Mouse (Mus musculus) gastrocnemius, adult 18-20 months (tissue): ENCODE measurements at regions not wholly inside any gene's neighbourhood (a gene's known extent, or its start where the extent isn't known, plus 50 kb on each side); places are given as distances from the start of the nearest gene placed in this dataset.

ENCODE experiments used
- DNase-seq: peaks from one replicate; pipeline ENCODE4 v3.0.0; 2021; ENCODE audit warnings: low spot score

DNA sequence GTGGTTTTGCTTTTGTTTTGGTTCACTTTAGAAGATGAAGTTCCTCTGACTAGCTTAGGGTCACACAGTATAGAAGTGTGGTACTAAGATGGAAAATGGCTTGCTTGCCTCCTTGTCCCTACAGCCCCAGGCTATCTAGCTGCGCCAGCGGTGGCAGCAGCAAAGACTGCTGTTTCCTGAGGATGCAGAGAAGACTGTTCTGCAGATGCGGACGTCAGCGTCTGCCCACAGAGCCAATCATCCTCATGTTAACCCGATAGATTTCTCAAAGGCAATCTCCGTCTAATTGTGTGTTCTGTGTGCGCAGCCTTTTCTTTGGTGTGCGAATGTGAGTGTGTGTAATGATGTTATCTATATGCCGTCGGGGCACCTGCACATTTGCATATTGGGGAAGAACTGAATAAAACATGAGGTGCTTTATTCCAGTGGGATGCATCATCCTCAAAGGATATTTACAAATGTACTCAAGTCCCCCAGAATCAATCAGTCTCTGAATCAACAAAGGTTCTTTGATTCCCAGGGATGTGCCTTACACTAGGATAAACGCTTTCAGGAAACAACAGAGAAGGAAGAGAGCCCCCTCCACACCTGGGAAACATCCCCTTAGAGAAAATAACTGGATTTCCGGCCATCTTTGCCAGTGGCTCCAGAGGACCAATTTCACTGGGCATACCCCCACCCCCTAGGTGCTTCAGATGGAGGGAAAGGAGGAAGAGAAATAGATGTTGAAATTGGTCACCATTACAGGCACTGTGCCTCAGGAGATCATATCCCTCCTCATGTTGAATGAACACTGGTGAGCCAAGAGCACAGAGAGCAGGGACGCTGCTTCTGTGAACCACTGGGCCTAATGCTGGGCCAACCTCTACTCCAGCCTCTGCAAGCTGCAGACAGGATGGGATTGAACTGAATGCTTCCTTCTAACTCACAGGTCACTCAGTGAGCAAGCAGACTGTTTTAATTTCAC, 409.7 kb upstream of the Plxna2 start:
- DNase-seq, result no peak

DNA sequence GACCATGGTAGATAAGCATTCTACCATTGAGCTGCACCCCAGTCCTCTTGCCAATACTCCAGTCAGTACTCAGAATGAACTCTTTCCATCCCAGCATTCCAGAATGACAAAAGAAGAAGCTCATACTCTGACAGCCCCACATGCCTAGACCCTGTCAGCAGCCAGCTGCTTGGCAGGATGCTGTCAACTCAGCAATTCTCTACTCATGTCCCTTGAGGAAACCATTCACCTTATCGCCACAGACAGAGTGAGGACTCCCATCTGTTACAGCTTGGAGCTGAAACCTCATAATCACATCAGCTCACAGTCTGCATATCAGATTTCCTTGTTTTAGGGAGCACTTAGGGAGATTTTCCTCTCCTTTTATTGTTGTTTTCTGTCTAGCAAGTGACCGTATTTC, 420.5 kb upstream of the Plxna2 start:
- no peak for DNase-seq

DNA sequence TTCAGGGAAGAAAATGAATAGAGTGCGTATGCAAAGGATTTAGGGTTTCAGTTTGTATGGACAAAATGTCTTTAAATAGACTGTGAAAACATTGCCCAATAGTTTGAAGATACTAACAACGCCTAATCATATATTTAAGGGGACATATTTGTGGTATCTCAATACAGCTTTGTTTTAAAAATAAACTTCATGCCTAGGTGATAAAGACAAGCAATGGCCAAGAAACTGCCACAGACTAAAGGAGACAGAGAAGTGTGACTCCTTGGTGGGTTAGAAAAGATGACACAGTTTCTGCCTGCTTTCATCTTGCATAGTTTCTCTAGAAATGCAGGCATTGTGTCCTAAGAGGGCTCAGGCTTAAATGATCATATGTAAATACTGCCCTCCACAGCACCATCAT, 435.7 kb upstream of the Plxna2 start:
- DNase-seq, result no peak

DNA sequence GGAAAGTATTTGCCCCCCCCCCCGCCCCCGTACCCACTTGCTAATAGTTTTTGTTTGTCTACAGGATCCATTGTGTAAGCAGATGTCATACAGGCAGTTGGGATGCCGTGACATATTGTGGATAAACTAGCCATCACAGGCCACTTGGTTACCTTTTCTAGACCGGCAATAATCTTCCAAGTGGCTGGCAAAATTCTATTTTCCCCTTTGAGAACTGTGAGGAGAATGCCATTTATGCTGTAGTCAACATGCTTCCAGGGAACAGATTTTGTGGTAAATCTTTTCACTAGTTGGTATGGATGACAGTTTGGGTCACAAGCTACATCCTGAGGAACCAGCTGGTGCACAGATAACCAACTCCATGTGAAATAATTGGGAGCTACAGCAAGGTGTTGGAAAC, 456.5 kb upstream of the Plxna2 start:
- no peak for DNase-seq

DNA sequence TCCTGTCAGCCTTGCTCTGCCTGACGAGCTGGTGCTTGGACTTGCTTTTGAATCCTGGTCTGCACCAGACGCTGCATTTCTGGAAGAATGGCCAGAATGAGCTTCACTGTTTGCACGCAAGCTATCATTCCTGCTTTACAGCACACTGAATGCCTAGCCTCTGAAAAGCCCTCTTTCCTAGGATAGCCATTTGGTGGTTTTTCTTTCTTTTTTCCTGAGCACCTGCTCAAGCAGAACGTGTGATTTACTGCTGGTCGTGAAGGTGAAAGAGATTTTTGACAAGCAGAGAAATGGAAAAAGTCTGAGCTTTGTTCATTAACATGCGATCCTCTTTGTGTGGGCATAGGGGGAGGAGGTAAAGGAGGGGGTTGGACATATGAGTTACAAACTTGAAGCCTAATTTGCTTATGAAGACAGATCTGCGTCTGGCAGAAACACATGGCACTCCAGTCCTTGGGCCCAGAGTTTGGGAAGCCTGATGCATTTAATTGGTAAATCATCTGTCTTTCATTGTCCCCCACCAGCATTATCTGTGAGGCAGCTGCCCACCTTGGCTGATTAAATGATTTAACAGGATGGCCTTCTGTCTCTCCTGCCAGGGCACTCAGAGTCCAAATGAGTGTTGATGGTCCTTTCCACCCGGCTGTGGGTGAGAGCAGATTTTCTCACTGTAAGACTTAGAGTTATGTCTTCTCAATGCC, 457.1 kb upstream of the Plxna2 start:
- DNase-seq, result no peak

DNA sequence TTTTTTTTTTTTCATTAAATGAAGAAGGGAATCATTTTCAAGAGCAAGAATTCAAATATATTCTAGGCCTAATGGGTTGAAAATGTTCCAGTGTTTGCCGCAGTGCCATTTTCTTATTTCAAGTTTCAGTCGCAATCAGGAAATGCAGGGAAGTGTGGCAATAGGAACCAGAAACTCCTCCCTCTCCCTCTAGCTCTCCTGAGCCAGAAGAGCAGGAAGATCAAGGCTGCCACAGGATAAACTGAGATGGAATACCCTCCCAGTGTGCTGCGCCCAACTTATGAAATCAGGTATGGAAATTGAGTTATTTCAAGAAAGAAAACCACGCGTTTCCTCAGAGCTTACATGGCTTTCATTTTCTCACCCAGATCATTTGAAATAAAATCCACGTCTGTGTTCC, 460.8 kb upstream of the Plxna2 start:
- DNase-seq, result no peak

DNA sequence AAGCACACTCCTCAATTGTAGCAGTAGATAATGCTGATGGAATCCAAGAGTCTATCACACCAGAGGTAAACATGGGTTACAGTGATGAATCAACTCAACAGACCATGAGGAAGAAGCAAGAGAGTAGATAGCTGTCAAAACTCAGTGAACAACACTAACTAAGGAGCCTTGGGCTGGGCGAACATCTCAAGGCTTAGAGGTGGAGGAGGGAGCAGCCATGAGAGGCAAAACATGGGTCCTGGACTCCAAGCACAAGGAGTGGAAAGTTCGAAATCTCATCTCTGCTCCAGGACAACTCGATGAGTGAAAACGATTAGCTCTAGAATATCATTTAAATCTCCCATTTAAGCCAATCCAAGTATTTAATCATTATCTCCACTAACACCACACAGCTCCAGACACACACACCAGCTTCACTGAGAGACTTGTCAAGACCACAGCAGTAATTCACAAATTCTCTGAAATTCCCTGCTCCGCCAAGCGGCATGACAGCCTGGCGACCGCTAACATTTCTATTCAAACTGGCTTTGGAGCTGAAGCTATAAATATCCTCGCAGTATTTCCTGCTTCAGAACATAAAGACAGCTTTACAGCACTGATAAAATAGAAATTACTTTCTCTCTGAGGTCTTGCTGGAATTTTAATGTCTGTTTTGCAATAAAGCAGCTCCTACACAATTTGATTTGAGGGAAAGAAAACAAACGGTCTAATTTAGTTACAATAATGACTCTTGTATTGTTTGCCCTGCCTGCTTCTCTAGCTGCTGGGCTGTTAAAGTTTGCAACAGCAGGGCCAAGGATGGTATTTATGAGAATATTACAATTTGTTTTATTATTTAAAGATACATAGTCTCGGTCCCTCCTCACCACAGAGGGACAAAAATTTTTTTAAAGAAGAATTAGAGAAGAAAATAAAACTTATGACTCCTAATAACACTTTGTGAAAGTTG, 469.3 kb upstream of the Plxna2 start:
- no peak for DNase-seq

DNA sequence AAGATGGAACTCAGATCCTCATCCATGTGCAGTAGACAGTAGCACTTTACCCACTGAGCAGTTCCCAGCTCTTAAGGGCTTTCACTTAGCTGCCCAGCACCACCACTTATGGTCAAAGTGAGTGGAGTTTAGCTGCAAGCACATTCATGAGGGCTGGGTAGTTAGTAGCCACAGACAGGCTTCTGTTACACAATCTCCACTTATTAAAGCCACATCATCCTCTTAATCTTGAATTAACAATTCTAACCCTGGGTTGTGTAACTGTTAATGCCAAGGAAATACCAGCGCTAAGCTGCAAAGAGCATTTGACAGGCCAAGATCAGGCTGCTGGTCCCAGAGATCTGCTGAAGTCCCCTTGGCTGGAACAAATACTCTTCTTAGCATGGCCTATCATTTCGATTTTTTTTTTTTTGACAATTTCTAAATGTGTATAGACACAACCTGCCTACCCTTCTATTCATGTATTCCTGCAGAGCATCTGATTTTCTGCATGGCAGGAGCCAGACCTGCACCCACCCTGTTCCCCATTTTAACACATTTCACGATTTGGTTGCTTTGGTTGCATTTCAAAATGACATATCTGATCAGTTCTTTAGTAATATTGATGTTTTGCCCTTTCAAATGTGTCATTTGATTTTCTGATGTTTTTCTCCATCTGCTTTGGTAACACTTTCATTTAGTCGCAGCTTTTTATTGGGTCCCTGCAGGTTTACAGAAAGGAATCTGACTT, 500.2 kb upstream of the Plxna2 start:
- no peak for DNase-seq

DNA sequence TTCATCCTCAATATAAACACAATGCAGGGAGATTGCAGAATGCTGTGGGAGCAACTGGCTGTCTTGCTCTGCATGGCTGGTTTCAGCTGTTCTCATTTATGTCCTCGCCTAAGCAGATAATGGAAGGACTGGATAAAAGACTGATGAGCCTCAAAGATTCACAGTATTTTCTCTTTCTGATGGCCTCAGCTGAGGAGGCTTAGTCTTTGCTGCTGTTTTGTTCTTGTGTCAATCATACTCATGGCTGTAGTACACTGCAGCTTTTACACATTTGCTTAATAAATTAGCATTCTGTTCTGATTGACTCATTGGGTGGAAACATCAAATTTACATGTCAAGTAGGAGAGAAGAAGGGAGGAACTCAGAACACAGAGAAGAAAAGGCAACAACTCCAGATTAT, 503.6 kb upstream of the Plxna2 start:
- DNase-seq, result no peak

DNA sequence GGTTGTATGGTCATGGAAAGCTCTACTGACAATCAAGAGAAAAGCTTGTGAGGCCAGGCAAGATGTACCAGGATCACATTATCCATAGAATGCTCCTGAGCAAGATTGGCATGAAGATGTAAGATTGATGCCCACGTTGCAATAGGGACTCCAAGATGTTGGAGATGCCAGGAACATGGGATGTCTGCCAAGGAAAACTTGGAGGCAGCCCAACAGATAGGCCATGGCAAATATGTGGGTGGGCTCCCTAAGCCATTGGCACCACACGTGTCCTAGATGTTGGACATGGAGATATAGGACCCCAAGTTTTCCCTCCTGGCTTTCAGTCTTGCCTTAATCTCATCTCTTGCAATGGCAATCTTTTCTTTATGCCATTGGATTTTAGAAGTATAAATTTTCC, 506.1 kb upstream of the Plxna2 start:
- DNase-seq, result no peak

DNA sequence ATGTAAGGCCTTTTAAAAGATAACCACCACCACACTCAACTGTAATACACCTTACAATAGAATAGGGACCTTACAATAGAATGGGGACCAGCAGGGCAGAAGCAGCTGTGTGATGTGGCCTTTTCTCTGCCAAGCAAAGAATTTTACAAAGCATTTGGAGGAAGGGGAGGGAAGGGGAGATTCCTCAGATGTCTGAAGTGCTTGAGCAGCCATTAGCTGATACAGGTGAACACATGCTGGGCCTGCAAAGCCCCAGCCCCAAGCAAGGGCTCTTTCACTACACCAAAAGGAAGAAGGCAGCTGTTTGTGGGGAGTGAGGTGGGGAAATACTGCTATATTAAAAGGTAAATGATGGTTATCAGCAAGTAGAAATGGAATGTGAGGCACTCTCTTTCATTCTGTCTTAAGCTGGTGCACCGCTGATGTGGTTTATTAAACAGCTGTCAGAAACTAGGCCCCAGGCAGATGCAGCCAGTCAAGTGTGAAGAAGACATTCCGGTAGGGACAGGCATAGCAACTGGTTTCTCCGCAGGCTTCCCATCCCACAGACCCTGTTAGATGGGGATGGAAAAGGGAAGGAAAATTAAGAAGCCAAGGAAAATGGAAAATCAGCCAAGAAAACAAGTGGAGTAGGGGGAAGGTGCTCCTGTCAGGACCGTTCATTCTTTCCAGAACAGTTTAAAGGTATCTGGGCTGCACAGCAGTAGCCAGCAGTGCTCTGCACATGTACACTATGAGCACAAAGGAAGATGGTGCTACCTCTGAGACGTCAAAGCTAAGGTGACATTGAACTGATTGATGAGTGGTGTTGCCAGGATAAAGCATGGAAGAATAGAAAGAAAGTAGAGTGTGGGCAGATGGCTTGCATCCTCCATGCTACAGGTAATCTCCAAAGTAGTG, 508.6 kb upstream of the Plxna2 start:
- no peak for DNase-seq

DNA sequence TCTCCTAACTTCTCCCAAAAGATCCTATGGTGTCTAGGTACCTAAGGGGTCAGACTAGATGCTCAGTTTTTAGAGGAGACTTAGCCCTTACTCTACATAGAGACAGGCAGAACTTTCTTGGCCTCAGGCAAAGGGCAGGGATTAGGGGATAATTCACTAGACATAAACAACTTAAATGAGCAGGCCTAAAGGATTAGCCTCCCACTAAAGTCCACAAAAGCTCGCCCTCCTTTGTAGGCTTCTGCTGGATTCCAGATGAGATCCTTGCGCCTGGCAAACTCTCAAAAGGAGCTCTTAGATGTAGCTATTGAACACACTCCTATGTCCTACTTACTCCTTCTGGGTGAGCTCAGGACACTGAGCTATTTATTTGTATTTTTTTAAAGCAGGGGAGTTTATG, 509.9 kb upstream of the Plxna2 start:
- DNase-seq, result no peak

DNA sequence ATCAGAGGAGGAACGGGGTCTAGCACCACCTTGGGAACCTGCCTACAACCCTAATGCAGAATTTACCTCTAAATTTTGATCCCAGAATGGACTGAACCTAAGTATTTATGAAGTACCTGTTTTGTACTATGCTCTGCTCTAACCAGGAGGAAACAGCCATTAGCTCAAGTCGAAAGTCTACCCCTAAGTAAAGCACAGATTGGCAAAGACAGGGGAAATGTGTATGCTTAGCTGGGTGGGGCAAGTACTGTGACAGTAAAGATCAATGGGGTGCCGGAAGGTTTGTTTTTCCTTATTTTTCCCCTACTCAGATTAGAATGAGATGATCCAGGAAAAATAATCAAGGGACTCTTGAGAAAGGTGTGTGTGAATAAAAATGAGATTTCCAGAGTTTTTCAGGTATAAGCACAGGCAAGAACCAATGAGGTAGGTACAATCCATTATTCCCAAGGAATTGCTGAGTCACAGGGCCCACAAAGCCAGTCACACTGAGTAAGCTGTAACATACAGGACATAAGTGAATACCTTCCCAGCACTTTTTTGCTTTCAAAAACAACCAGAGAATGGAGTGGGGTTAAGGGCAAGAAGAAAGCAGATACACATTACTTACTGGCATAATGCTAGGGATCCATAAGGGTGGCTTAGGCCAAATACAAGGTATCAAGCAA, 510.6 kb upstream of the Plxna2 start:
- DNase-seq, result no peak

DNA sequence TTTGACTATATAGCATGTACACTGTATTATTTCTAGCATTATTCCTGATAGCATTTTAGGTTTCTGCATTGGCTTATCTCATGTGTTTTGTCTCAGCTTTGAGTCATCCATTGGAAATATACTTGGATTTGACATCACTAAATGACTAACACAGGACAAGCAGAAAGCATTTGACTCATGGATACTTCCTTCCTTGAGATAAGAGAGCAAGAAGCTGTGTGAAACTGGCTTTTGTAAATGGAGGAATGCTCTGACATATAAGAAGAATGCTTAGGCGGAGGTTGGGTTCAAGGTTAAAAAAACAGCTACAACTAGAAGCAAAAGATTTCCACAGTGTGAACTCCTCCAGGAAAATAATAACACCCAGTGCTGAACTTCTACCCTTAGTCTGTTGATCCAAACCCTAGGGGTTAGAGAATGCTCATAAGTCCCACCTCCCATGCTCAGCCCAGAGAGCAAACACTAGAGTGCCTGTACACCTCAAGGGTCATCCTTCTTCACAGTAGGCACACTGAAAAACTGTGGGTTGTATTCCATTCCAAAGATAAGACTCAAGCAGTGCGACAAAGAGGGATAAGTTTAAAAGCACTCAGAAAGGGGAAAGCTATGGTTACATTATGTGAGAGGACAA, 528.0 kb upstream of the Plxna2 start:
- no peak for DNase-seq

DNA sequence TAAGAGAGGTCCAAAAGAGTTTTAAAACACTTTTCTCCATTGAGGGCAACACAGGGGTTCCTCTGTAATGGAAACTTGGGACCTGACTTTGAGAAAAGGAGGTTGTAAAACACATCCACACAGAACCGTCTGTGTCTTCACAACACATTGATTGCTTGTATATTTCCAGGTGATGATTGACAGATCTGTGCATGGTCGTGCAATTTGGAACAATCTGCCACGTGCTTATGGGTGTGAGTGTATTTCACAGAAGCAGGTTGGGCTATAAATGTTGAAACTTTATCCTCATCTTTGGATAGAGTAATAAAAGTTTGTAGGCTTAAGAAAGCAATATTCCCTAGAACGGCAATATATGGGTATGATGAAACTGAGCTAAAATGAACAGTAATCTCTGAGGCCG, 559.5 kb upstream of the Plxna2 start:
- DNase-seq, result no peak

DNA sequence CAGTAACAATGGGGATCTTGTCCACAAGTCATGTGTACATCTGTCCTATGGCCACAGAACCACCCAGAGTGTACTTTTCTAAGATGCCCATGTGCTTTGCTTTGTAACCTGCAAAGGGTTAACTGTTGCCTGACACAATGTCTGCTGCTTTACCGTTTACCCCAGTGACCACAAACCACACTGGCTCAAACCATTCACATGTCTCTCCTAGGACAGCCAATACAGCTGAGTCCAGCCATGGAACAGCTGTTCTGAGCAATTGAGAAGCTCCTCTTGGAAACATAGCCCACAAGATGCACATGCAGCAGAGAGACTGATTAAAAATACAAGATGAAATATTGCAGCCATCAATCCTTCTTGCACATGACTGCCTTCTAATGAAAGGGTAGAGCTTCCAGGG, 561.5 kb upstream of the Plxna2 start:
- DNase-seq, result no peak

DNA sequence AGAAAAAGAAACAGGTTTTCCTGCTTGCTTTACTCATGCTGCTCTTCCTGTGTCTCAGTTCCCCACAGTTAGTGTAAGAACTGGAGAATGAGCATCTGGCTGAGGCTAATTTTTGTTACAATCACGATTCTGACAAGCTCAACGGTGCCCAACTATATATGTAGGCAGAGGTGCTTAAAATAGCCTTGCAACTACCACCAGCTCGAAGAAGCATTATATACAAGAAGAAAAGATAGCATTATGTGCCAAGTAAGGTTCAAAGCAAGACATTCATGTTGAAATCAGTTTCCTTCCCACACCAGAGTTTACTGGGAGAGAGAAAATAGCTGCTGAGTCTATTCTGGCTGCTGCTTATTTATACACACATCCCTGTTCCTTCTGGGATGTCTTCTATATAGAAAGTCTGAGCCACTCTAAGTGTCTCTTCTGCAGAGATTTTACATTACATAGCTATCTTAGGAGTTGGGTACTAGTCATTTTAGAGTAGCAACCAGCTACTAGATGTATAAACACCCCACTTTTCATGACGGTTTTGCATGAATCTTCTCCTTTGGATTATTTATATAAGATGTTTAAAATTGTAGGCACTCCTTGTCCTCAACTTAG, 568.2 kb upstream of the Plxna2 start:
- DNase-seq, result no peak
